Mouse (Mus musculus) midbrain, embryonic 13.5 days (tissue): ENCODE results near the gene Mapkapk5. TPM values are rescaled to one million over a fixed set of nuclear protein-coding genes. Genes with fewer than 3 reads are reported as not detected.
"Not testable (repeated sequence)": the region's sequence is repeated elsewhere in the genome, so short reads cannot be mapped to it uniquely, and the experiment has no call there.

Experiments
- ATAC-seq: fragments of 200-750 bp; cut with Nextera tagmentation; 2 replicates; pipeline ENCODE4 v1.8.0; 2017; ENCODE audit warnings: mild to moderate bottlenecking, moderate TSS enrichment, moderate library complexity
- H3K27ac ChIP-seq: fragments of 300-500 bp; sonication (generic); 2 replicates; pipeline ENCODE4 v1.5.1; 2015; ENCODE audit warnings: inconsistent platforms, mild to moderate bottlenecking, moderate library complexity
- H3K27me3 ChIP-seq: fragments of 300-500 bp; sonication (generic); 2 replicates; pipeline ENCODE4 v1.6.1; 2015; ENCODE audit warnings: mild to moderate bottlenecking, inconsistent platforms
- H3K36me3 ChIP-seq: fragments of 300-500 bp; sonication (generic); 2 replicates; pipeline ENCODE4 v1.6.1; 2015; ENCODE audit warnings: mild to moderate bottlenecking, inconsistent platforms
- H3K4me1 ChIP-seq: fragments of 300-500 bp; sonication (generic); replicated peaks from 2 replicates; pipeline ENCODE4 v1.6.1; 2015; ENCODE audit warnings: inconsistent platforms
- H3K4me2 ChIP-seq: fragments of 300-500 bp; sonication (generic); replicated peaks from 2 replicates; pipeline ENCODE4 v1.6.1; 2015; ENCODE audit warnings: moderate library complexity, mild to moderate bottlenecking, inconsistent platforms
- H3K4me3 ChIP-seq: fragments of 300-500 bp; sonication (generic); replicated peaks from 2 replicates; pipeline ENCODE4 v1.5.1; 2015; ENCODE audit warnings: mild to moderate bottlenecking, inconsistent platforms
- H3K9ac ChIP-seq: fragments of 300-500 bp; sonication (generic); replicated peaks from 2 replicates; pipeline ENCODE4 v1.6.1; 2015; ENCODE audit warnings: mild to moderate bottlenecking, inconsistent platforms
- H3K9me3 ChIP-seq: fragments of 300-500 bp; sonication (generic); 2 replicates; pipeline ENCODE4 v1.6.1; 2016; ENCODE audit warnings: mild to moderate bottlenecking, inconsistent platforms
- WGBS: fragments of 180-500 bp; shearing (Covaris S2); methylation state at CpG from one replicate; pipeline ENCODE4 v1.1.7; 2015; 5-methylcytosine and 5-hydroxymethylcytosine counted together
- polyA plus RNA-seq: library from polyadenylated mRNA; unstranded; fragments of >200 nt; fragmentation: Nextera tagmentation; extraction: Ambion mirVana; gene quantifications from 2 replicates; pipeline ENCODE4 v1.2.1, GENCODE M21; 2015

Mapkapk5 gene
- polyA plus RNA-seq, 1 experiment from 2014 or later = 55.5 TPM

DNA sequence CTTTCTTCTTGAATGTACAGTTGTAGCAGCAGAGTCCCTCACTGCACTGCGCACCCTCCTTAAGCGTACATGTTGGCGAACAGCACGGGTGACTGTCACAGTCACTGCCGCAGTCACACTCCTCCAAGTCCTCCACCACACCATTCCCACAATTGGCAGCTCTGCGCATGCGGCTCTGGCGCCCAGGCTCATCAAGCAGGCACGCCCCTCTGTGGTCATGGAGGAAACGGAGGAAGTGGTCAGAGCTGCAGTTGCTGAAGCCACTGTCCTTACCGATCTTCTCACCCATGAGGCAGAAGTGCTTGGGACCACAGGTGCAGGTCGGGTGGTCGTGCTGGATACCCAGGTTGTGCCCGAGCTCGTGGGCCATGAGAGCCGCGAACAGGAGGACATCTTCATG, 25.9 kb downstream of the Mapkapk5 start:
- not testable (repeated sequence) for H3K4me1 ChIP-seq, ATAC-seq, H3K9ac ChIP-seq, H3K27ac ChIP-seq, H3K4me2 ChIP-seq, H3K4me3 ChIP-seq, H3K9me3 ChIP-seq, H3K27me3 ChIP-seq
- peaks cover 48% of the 10 kb centered on the region for H3K36me3 ChIP-seq
- WGBS = 95% methylated on average over 11 of the region's 17 CpGs

DNA sequence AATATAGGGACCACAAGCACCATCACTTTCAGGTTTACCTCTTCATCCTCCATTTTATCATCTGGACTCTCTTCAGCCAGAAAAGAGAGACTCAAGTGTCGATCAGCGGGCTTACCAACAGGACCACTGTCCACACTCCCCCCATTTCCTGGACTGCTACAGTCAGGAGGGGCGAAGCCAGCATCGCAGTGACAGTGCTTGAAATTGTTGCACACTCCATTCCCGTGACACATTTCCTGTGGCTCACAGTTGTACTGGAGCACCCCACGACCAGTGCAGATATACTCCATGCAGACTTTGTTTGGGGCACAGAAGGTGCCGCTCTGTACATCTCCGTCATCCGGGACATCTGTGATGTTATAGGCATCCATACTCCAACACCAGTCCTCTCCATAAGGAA, 26.7 kb downstream of the Mapkapk5 start:
- no peak for ATAC-seq
- H3K36me3 ChIP-seq = peaks cover 41% of the 10 kb centered on the region
- H3K4me2 ChIP-seq = no peak overlapping the region
- no peak overlapping the region for H3K9ac ChIP-seq
- no peak overlapping the region for H3K4me3 ChIP-seq
- H3K27ac ChIP-seq = no peak overlapping the region
- H3K4me1 ChIP-seq = no peaks in the 10 kb centered on the region
- H3K9me3 ChIP-seq = no peaks in the 10 kb centered on the region
- no peaks in the 10 kb centered on the region for H3K27me3 ChIP-seq
- WGBS = 96% methylated on average over 9 of the region's 9 CpGs

DNA sequence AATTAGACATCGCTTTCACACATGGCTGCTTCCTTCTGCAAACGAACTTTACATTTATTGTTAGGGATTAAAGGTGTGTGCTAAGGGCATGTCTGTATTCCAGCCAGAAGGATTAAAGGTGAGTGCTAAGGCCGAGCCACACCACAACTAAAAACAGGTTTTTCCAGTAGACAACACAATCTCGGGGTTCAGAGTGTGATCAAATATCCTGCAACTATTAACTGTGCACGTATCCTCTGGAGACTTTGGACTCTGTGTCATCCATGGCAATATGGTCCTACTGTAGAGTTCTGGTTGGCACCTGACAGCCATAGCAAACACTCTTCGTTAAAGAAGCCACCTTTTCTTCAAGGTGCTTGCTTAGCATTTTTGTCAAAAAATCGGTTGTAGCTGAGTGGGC, 35.7 kb downstream of the Mapkapk5 start:
- Histone ChIP-seq H3K36me3 (no peaks in the 10 kb centered on the region), H3K4me1 (no peaks in the 10 kb centered on the region), H3K9me3 (no peaks in the 10 kb centered on the region), H3K4me2 (no peak overlapping the region), H3K4me3 (no peak overlapping the region), H3K27ac (no peak overlapping the region), H3K9ac (no peak overlapping the region), H3K27me3 (no peaks in the 10 kb centered on the region)
- 85% methylated on average over 7 of the region's 7 CpGs for WGBS
- no peak for ATAC-seq

DNA sequence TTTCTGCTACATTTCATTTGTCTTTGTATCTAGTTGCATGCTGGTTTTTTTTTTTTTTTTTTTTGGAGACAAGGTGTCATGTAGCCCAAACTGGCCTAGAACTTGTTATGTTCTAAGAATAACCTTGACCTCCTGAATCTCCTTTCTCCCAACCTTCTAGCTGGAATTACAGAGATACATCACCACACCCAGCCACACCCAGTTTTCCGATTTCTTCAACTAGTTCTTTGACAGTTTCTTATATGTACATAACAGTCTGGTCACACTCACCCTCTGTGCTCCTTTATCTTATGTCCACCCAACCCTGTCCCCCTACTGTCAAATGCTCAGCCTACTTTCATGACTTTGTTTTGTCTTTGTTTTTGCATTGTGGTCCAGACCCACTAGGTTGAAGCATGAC, 38.9 kb downstream of the Mapkapk5 start:
- Histone ChIP-seq H3K9ac (no peak overlapping the region), H3K27me3 (no peaks in the 10 kb centered on the region), H3K9me3 (no peaks in the 10 kb centered on the region), H3K4me1 (no peaks in the 10 kb centered on the region), H3K4me2 (no peak overlapping the region), H3K27ac (no peak overlapping the region), H3K4me3 (no peak overlapping the region), H3K36me3 (no peaks in the 10 kb centered on the region)
- WGBS = 88% methylated on average over 1 of the region's 1 CpGs
- ATAC-seq = no peak

DNA sequence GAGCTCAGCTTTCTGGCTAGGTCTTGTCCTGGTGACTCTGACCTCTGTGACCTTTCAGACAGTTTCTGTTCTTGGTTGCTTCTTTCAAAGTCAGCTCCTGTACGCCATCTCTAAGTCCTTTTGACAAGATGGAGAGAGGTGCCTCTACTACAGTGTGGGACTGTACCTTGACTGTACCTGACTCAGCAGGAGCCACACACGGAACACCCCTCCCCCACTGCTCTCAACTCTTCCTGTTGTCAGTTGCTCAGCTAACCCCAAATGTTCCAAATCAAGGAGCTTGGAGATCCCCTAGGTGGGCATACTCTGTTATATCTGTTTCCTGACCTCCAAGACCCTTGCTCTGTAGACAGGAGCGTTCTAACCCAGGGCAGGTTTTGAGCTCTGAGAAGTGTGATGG, 42.5 kb downstream of the Mapkapk5 start, which contains the start of gene Adam1b:
Gene Adam1b (minus strand): TSS at position 205 of the 400 bp plus-strand sequence.
- no peak for ATAC-seq
- no peaks in the 10 kb centered on the region for H3K4me1 ChIP-seq
- H3K27ac ChIP-seq = no peak within 1 kb of the TSS
- H3K9ac ChIP-seq = no peak within 1 kb of the TSS
- H3K4me3 ChIP-seq = no peak within 1 kb of the TSS
- 88% methylated on average over 3 of the region's 3 CpGs for WGBS
- H3K4me2 ChIP-seq = no peak within 1 kb of the TSS
- H3K36me3 ChIP-seq = no peaks in the 10 kb centered on the region
- no peaks in the 10 kb centered on the region for H3K9me3 ChIP-seq
- no peaks in the 10 kb centered on the region for H3K27me3 ChIP-seq

DNA sequence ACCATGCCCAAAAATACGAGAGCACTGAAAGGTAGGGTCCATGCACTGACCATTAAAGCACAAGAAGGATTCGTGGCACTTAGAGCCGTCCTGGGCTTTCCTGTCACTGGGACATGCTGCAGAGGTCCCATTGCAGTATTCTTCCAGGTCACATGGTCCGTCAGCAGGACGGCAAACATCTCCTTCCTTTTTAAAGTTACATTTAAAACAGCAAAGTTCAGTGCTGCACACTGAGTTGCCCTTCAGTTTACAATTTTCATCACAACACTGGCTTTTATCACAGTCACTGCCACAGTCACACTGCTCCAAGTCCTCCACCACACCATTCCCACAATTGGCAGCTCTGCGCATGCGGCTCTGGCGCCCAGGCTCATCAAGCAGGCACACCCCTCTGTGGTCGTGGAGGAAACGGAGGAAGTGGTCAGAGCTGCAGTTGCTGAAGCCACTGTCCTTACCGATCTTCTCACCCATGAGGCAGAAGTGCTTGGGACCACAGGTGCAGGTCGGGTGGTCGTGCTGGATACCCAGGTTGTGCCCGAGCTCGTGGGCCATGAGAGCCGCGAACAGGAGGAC, 44.2 kb downstream of the Mapkapk5 start:
- not testable (repeated sequence) for H3K27ac ChIP-seq, H3K4me2 ChIP-seq, H3K4me1 ChIP-seq, ATAC-seq, H3K4me3 ChIP-seq, H3K27me3 ChIP-seq, H3K36me3 ChIP-seq, H3K9ac ChIP-seq, H3K9me3 ChIP-seq
- WGBS = 79% methylated on average over 11 of the region's 17 CpGs

DNA sequence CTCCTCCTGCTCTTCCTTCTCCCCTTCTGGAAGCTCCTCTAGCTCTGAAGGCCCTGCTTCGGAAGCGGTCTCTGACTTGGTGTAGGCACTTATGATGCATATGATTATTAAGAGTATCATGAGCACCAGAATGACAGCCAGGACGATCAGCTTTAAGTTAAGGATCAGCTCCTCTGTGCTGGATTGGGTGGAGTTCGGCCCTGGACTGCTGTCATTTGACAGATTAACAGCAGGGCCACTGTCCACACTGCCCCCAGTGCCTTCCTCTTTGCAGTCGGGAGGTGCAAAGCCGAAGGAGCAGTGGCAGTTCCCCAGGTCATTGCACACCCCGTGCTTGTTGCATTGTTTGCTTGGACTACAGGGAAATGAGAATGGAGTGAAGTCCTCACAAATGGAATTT, 45.0 kb downstream of the Mapkapk5 start:
- WGBS = 76% methylated on average over 7 of the region's 7 CpGs
- Histone ChIP-seq H3K4me3 (no peak overlapping the region), H3K27ac (no peak overlapping the region), H3K9me3 (no peaks in the 10 kb centered on the region), H3K27me3 (no peaks in the 10 kb centered on the region), H3K4me1 (no peaks in the 10 kb centered on the region), H3K9ac (no peak overlapping the region), H3K36me3 (no peaks in the 10 kb centered on the region), H3K4me2 (no peak overlapping the region)
- no peak for ATAC-seq

DNA sequence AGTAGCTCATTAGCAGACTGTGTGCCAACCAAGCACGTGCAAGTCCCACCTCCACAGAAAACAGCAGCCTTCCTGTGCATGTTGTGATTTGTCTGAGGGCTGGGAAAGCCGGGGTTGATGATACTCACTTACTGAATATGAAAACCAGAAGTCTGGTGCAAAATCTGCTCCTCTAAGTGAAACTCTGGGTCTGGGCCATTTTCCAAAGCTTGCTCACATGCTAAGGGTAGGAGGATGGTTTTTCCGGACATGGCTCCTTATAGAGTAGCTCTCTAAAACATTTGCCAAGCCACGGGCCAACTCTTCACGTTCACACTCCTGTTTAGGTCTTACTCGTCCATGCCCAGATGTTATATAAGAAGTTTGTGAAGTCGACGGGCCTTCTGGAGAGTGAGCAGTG, 52.4 kb downstream of the Mapkapk5 start:
- WGBS = 81% methylated on average over 8 of the region's 8 CpGs
- no peak for ATAC-seq
- H3K4me2 ChIP-seq = no peak overlapping the region

DNA sequence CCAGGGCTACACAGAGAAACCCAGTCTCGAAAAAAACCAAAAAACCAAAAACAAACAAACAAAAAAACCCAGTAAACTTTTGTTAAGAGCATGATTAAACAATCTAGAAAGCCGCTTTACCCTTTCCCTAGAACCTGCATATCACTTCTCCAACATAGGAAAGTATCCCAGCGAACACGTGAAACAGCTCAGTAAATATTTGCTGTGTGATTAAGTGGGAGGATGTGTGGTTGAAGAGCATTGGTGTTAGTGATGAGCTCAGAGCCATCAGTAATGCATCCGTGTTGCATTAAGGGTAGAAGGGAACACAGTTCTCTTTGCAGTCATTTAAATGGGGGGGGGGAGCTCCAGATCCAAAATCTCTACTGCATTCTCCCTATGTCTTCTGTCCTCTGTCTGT, 60.9 kb downstream of the Mapkapk5 start:
- Histone ChIP-seq H3K36me3 (no peaks in the 10 kb centered on the region), H3K27ac (no peak overlapping the region), H3K4me2 (no peak overlapping the region), H3K27me3 (no peaks in the 10 kb centered on the region), H3K4me1 (no peaks in the 10 kb centered on the region), H3K4me3 (no peak overlapping the region), H3K9ac (no peak overlapping the region), H3K9me3 (no peaks in the 10 kb centered on the region)
- ATAC-seq = no peak
- WGBS = 83% methylated on average over 5 of the region's 5 CpGs

More for the DNA sequence above, 52.4 kb downstream of the Mapkapk5 start:
- Histone ChIP-seq H3K4me1 (no peaks in the 10 kb centered on the region), H3K9me3 (no peaks in the 10 kb centered on the region), H3K9ac (no peak overlapping the region), H3K27me3 (no peaks in the 10 kb centered on the region), H3K36me3 (no peaks in the 10 kb centered on the region), H3K4me3 (no peak overlapping the region), H3K27ac (no peak overlapping the region)

DNA sequence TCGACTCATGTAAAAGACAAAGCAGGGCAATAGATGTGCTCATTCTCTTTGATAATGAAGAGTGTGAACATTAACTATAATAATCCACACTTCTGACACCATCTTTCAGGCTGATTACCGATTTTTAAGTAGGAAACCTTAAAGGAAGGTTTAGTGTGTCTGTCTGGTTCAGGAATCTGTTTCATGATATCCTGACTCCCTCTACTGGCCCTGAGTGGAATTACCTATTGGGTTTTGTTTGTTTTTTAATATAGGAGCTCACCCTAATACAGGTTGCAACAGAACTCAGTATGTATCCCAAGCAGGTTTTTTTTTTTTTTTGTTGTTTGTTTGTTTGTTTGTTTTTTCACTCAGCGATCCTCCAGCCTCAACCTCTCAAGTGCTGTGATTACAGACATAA, 68.0 kb downstream of the Mapkapk5 start:
- Histone ChIP-seq H3K4me3 (no peak overlapping the region), H3K27me3 (no peaks in the 10 kb centered on the region), H3K27ac (no peak overlapping the region), H3K9me3 (no peaks in the 10 kb centered on the region), H3K4me2 (no peak overlapping the region), H3K9ac (no peak overlapping the region), H3K36me3 (no peaks in the 10 kb centered on the region), H3K4me1 (no peaks in the 10 kb centered on the region)
- no peak for ATAC-seq
- 36% methylated on average over 3 of the region's 3 CpGs for WGBS

DNA sequence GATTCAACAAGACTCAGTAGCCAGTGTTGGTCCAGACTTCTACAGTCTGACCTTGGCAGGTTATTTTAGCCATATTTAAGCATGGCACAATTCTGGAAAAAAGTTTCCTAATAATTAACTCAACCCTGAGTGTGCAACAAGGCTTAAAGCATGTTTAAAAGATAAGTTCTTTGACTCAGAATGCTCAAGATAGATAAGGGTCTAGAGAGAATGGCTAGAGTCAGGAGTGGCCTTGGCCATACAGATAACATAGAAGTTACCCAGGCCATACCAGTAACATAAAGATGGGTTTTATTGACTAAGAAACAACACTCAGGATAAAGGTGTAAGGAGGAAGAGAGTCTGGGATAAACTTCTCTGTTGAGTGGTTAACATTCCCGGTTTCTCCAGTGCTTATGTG, 69.7 kb downstream of the Mapkapk5 start:
- H3K9ac ChIP-seq = no peak overlapping the region
- no peak for ATAC-seq
- no peak overlapping the region for H3K4me2 ChIP-seq
- no peaks in the 10 kb centered on the region for H3K4me1 ChIP-seq
- H3K27ac ChIP-seq = no peak overlapping the region
- H3K4me3 ChIP-seq = no peak overlapping the region
- 94% methylated on average over 1 of the region's 1 CpGs for WGBS
- H3K36me3 ChIP-seq = no peaks in the 10 kb centered on the region
- H3K9me3 ChIP-seq = no peaks in the 10 kb centered on the region
- no peaks in the 10 kb centered on the region for H3K27me3 ChIP-seq
